Mouse (Mus musculus) cerebellum, postnatal 14 days (tissue): Measurements from ENCODE around the gene Minpp1.

Source experiments
- DNase-seq, 2 experiments: peaks; one replicate each; pipeline ENCODE4 v3.0.0; 2021; ENCODE audit warnings: mixed read lengths in 2 of 2

Minpp1 gene

DNA sequence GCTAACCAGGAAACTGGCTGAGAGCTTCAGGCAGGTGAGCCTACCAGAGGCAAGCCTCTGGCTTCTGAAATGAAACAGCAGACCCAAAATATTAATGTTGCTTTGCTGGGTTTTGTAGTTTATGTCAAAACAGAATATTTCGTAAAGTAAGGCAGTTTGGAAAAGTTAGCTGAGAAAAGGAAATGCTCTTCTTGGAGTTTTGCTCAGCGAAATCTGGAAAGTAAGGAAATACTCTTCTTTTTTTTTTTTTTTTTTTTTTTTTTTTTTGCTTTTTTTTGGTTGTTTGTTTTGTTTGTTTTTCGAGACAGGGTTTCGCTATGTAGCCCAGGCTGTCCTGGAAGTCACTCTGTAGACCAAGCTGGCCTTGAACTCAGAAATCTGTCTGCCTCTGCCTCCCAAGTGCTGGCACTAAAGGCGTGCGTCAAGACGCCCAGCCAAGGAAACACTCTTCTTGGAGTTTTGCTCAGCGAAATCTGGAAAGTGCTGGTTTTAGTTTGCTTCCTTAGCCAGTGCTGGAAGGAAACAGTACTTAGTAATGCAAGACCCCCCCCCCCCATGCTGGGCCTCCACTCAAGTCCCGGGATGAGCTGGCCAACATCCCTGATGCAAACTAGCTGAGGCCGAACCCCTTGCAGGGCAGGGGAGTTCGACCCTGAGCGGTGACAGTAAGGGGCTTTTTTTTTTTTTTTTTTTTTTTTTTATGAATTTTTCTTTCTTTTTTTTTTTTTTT is 3.8 kb downstream of the Minpp1 start:
- DNase-seq = no peak

DNA sequence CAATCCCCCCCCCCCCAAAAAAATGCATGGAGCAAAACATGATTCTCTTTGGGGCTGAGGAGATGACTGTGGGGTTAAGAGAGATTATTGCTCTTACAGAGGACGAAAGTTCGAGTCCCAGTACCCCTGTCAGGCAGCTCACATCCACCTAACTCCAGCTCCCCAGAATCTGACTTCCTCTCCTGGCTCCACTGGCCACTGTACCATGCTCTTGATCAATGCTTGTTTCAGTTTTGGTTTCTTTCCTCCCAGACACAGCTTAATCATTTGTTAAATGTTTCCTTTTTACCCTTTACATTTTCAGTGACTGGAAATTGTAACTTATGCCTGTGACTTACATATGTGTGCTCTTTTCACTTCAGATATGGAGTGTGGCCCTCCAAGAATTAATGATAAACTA is 5.4 kb downstream of the Minpp1 start:
- DNase-seq = no peak

DNA sequence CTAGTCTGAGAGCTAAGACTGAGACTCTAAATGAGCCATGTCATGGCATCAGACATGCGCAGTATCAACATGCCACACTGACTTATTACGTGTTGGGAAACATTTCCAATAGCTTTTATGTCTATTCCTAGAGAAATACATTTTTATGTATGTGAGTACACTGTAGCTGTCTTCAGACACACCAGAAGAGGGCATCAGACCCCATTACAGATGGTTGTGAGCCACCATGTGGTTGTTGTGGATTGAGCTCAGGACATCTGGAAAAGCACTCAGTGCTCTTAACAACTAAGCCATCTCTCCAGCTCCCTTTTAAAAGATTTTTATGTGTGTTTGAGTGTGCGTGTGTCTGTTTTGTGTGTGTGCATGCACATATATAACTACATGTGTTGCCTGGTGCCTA is 6.8 kb downstream of the Minpp1 start:
- DNase-seq = no peak

DNA sequence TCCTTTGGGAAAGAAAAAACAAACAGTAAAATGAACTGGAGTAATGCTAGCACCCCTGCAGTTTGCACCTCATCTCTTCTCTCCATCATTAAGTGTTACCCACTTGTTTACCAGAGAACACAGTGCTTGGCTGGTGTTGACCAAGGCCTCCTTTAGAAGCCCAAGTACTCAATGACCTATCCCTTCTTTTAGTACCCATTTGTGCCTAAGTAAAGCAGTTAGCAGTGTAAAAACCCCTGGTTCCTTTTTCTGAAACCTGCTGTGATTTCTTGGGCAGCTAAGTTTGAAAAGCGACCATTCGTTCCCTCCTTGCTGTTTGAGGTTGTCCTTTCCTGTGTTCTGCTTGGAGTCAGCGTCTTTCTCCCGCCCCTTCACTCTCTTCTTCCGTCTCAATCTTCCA is 7.4 kb downstream of the Minpp1 start:
- DNase-seq = no peak

DNA sequence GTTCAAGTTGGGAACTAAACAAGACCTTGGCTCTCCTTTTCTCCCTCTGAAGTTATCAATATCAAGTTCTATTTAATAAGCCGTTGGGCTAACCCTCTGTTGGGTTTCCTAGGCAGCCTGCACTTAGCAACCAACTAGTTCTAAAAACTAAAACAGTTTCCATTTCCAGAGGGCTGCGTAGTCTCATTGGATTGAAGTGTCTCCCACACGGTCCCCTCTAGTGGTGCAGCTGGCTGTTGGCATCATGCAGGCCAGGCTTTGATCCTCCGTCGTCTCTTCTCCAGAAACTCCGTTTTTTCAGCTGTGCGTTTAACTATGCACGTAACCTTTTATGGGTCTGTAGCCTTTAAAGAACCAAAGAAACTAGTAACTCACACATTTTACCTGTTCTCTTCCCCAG is 7.9 kb downstream of the Minpp1 start:
- no peak for DNase-seq

DNA sequence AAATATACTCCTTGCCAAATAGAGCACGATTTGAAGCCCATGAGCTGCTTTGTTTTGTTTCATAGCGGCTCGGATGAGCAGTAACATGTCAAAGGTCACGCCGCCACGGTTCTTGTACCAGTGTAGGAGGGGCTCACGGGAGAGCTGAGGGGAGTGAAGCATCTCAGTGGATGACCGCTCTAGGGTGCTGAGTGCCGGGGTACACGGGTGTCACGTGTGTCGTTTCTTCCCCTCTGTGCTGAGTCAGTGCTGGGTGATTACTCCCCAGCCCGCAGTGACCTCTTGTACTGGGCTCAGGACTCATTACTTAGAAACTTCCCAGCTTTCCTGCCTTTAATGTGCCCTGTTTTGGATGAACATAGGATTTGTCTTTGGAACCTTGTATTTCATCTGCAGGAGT is 9.0 kb downstream of the Minpp1 start:
- DNase-seq = no peak

DNA sequence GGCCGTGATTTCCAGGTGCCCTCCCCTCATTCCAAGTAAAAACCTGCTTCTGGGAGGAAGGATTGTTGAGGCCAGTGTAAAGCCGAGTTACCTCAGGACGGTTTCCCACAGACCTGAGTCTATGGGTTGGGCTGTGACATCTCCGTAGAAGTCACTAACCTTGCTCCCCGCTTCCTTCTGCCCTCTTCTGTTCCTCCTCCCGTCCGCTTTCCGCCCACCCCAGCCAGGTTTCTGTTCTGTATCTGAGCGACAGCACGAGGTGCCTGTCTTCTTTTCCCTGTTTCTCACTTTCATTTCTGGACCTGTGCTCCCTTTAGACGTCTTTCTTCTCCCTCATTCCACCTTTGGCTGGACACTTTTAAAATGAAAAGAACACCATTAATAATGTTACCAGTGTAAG is 9.5 kb downstream of the Minpp1 start:
- no peak for DNase-seq

DNA sequence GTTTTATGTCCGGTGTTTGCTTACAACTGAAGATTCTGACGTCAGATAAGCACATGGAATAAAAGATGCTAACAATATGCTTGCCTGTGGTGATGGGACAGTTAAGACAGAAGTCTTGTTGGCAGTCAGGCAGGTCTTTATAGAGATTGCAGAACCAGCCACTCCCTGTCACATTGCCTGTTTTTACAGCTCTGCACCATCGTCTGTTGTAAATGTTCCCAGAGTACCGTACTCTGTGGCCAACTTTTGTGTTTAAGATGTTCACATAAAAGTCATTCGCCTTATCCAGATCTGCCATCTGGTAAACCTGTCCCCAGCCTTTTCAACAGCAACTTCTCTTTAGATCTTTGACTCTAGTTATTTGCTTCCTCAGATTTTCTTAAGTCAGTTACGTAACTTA is 11.8 kb downstream of the Minpp1 start:
- DNase-seq = no peak

DNA sequence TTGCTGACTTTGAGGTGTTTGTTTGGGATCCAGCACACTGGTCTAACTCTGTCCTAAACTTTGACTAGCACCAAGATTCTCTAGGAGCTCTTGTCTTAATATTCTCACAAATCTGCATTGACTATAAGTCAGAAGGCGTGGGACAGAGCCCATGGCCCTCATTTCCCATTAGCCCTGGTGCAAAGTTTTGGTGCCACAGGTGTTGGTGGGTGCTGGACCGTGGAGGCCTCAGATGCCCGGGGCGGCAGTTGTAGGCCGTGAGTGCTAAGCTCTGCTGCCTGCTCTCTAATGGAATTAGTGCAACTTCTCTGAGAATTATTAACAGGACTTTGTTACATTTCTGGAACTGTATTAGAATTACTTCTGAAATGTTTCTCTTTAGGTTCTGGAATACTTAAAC is 12.4 kb downstream of the Minpp1 start:
- no peak for DNase-seq

DNA sequence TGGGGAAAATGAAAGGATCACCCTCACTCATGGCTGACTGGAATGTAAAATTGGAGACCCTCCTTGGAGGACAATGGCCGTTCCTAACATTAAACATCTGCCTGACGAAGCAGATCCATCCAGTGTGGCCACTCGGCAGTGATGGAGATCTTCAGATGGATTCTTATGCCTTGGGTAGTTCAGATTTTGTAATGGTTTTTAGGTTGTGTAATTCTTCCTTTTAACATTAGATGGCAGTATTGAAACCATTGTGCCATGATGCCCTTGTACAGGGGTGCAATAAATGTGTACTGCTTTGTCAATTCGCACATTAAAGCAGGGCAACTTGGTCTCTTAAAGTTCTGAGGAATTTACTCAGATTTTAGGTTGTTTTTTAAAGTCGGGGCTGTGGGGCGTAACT is 15.8 kb downstream of the Minpp1 start:
- peak in 1 of 2 experiments; percentile 10 for DNase-seq

DNA sequence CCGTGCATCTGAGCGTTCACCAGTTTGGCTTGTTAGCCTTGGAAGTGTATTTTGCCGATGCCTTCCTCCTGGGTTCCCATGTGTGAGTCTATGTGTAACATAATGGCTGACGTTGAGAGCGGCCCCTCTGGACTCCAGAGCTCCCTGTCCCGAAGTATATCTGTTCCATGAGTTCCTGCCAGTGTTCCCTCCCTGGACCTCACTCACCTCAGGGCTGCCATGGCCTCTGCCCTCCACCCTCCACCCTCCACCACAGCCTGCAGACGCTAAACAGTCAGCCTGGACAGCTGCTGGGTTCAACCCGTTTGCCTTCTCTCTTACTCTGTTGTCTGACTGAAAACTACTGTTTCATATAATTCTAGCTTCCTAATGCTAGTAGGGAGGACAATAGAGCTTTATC is 20.5 kb downstream of the Minpp1 start:
- no peak for DNase-seq

DNA sequence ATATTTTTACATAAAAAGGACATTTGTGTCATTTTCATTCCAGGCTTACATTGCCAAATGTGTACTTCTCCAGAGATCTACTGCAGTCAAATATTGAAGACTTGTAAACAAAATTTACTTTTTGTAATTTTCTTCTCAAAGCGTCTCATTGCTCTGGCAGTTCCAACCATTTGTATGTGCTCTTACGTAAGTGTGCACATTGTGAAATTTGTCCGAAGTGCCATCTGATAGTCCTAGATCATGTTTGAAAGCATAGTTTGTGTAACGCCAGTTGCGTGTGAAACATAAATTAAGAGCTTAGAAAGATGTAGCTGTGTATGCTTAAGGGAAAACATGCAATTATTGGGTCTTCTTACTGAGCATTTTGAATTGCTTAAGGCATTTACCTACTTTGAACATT is 20.9 kb downstream of the Minpp1 start:
- DNase-seq = no peak

DNA sequence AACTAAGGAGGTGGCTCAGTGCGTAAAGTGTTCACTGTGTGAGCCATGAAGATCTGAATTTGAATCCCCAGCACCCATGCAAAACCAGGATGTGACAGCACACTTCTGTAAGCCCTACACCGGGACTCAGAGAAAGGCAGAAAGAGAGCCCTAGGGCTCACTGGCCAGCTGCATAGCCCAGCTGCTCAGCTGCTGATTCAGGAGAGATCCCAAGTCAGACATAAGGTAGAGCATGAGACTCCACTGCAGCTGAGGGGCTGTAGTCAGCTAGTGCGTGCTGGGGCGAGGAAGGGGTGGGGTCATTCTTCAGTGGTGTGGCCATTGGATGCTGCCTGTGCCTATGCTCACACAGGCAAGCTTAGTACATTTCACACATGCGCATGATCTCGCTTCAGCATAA is 21.5 kb downstream of the Minpp1 start:
- DNase-seq = no peak

DNA sequence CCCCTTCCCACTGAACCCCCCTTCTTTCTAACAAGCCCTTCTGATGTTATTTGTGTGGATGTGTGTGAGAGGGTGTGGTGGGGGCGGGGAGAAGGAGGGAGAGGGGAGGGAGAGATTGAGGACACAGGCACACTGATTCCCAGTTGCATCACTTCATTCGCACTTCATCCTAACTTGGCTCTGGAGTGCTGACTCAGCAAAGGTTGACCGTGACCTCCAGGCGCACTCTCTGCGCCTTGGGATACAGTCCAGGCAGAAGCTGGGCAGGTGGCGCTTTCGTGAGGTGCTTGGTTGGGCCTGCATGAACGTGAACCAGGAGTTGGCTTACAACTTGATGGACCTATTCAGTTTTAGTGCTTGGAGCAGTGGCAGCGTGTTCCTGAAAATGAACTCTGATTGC is 22.0 kb downstream of the Minpp1 start:
- no peak for DNase-seq

DNA sequence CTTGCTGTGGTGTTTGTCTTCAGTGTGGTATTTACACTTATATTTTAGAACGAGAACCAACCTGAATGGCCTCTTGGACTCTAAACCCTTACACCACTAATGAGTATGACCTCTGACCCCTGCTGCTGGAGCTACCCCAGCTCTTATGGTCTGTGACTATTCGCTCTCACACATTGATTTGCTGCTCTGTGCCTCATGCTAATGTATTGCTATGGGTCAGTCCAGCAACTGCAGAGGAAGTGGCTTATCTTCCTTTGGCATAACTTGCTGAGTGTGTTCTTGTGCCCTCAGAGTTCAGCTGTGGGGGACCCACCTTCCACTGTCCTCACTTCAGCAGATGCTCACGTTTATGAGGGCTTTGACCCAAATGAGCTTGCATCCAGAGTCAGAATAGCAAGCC is 24.7 kb downstream of the Minpp1 start:
- DNase-seq = no peak

DNA sequence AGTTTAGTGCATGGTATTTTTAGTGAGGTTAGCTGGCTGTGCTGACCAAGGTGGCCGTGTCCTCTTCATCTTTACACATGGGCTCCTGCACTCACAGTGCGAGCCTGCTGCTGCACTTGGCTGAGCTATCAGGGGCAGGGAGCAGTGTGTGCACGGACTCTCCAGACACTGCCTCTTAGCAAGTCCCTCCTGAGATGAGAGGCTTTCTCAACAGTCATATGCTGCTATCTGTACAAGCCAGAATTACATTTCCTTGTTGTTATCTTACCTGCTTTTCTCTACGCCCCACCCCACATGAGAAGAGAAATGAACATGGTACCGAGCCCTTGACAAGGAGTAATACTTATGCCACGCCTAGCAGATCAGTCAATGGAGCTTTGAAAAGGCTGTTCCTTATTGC is 25.4 kb downstream of the Minpp1 start:
- no peak for DNase-seq

DNA sequence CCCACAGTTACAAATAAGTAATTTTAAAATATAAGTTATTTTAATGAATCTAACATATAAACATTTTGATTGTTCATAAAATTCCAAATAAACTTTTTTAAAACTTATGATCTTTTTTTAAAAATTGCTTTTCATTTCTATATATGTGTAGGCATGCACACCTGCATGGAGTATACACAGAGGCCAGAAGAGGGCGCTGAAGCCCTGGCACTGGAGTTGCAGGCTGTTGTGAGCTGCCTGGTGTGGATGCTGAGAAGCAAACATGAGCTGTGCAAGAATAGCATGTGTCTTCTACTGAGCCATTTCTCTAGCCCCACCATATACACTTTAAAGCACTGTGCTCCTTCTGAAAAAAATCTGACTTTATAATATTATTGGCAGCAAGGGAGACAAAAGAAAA is 26.9 kb downstream of the Minpp1 start:
- peak in 1 of 2 experiments; percentile 15 for DNase-seq

DNA sequence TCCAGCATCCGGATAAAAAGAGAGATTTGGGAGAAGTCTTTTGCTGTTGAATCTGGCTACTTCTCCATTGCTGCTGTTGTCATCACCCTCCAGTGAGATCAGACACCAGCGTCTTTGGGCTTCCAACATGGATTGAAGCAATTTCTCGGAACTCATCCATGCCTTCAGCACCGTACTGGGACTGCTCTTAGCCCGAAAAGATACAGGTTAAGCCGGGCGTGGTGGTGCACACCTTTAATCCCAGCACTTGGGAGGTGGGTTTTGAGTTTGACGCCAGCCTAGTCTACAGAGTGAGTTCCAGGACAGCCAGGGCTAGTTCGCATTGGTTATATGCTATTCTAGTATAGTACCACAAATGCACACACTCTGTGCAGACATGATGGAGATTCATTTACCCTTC is 31.0 kb downstream of the Minpp1 start:
- DNase-seq = no peak

DNA sequence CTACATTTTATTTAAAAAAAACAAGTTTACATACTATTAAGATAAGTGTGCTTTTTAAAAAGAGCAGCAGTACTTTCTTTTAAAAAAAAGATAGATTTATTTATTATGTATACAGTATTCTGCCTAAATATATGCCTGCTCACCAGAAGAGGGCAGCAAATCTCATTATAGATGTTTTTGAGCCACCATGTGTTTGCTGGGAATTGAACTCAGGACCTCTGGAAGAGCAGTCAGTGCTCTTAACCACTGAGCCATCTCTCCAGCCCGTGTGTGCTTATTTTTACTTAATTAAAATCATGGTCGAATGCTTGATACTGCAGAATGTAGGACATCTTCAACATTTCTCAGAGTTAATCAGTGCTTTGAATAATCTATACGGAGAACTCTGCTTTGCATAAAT is 35.9 kb downstream of the Minpp1 start:
- DNase-seq = no peak

DNA sequence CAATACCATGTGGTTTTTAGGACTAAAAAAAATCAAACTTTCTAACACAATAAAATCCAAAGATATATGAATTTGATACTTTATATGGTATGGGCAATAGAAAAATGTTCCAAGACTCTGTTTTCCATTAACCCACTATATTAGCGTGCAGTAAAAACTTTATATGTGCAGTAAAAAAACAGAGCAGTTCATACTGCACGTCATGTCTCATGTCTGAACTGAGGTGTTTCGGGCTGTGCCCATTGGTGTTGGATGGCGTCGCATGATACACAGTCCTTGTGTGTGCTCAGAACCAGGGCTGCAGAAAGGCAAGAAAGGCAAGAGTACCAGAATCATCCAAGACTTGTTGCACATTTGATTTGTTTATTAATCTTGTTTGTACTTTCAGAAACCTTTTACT is 36.7 kb downstream of the Minpp1 start:
- no peak for DNase-seq

DNA sequence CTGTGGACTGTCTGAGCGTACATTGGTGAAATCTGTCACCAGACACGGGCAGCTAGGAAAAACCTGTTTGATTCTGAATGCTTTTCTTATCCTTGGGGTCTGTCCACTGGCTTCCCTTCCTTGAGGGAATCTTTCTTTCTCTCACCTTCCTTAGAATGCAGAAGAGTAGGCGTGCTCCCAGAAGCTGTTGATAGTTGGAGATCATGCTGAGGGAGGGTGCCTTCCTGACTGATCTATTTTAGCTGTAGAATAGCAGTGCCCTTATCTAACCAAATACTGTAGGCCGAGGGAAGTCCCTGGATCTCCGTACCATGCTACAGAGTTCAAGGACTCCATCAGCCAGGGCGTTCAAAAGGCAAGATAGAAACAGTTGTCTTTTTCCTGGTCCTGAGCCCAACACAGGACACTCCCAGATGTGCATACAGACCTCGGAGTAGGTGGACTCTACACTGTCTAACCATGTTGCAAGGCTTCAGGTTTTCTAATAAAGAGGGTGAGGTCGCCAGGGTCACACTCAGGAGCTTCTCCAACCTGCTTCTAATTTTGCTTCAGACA is 37.3 kb downstream of the Minpp1 start:
- no peak for DNase-seq

DNA sequence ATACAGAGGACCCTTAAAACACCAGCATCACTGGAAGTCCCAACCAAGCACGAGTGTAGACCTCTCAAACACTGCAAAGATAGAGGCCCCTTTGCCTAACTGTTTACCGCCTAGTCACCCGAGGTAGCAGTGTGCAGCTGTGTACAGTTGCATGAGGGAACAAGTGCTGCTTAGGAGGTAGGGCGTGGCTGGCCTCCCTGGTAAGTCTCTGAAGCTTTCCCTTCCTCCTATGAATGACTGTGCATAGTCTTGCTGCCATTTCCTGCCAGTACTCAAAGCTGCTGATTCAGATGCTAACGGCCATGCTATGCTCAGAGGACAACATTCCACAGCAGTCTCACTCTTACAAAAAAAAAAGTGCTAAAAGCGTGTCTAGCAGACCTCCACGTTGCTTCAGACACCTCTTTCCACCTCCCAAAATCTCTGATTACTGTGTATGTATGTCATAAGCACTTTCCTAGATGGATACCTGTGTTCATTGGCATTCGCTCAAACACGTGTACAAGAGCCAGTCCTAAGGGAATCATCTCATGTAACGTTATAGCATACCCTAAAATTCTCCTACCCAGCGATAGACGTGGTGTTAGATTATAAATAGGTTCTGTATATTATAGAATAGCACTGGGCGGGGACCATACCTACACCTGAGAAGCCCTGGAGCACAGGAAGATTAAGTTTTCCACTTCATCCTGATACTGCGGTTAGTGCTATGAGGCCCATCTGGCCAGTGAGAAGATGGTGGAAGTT is 38.4 kb downstream of the Minpp1 start:
- DNase-seq = no peak

DNA sequence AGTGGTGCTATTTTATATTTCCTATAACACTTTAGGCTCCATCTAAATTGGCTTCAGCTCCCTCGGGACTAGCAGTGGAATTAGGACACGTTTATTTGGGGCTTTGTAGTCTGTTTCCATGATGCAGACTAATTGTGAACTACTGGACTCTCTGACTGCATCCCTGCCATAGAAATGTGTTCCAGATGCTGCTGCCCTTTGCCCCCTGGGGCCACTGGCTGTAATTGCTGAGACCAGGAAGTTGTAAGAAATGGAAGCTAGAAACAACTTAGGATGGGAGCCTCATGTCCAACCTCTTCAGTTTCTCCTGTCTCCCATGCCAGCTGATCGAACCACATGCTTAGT is 38.9 kb downstream of the Minpp1 start:
- no peak for DNase-seq

DNA sequence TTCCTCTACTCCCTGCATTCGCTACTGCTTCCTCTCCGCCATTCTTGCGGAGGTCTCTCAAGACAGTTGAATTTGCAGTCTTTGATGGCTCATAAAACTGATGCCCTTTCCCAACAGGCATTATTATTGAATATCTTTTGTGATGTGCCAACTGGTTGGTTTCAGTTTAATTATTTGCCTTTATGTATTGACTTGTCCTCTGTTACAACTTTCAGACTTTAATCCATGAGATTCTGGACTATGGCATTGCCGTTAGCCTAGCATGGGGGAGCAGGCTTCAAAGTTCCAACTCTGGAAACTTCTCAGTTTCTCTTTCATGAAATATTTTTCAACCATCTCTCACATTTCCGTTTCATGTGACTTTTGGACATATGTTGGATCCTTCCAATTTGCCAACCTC is 41.6 kb downstream of the Minpp1 start:
- DNase-seq = no peak

DNA sequence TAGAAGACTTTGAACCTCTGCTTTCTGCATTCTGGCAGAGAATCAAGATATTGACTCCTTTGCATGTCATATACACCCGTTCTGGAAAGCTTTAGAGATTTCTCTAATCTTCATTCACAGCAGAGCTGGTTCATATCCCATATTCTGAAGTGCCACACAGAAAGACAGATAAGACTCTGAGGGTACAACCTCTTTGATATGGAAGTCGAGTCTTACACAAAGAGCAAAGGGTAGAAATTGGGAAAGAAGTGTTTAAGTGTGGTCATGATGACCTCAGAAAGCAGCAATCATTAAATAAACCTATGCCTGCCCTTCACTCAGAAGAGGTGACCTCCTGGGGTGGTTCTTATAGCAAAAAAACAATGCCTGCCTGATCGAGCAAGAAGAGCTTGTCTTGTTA is 43.2 kb downstream of the Minpp1 start:
- DNase-seq = no peak
